Mouse (Mus musculus): ENCODE measurements around the gene Hdac10.
A peak's percentile ranks its signal among the peaks of the same experiment; 100 is the strongest.

Hdac10 gene

DNA sequence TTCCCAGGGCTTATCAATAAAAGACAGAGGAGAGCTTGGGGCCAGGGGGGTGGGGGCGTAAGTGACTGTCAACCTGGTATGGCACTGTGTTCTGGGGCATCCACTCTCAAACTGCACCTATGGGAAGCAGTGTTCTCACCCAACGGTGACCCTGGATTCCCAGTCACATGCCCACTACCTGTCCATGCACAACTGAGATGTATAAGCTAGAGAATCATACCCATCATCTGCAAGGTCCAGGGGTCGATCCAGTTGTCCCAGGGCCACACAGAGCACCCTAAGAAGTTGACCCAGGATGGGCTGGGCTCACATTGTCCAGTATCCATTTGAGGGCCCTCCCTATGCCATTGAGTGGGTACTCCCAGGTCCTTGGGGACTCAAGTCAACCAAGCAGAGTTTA is 4.2 kb downstream of the Hdac10 start:
- DNase-seq (ENCODE audit: extremely low spot score, low spot score) = no peak

DNA sequence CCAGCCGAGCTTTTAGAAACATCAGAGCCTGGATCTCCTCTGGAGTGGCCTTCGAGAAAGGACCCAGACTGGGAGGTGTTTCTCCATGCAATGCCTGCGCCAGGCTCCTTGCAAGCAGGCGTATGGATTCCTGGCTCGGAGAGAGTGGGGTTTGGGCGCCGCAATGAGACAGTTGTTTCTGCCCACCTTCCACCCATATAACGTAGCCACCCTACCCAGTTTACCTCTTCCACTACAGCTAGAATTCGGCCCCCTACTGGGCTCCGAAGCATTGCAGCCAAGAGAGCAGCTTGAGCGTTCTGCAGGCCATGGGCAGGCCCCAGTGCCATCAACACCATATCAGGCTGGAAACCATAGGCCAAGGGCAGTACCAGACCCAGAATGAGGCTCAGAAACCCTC is 4.9 kb downstream of the Hdac10 start:
- DNase-seq (ENCODE audit: extremely low spot score, low spot score) = peak; percentile 36

DNA sequence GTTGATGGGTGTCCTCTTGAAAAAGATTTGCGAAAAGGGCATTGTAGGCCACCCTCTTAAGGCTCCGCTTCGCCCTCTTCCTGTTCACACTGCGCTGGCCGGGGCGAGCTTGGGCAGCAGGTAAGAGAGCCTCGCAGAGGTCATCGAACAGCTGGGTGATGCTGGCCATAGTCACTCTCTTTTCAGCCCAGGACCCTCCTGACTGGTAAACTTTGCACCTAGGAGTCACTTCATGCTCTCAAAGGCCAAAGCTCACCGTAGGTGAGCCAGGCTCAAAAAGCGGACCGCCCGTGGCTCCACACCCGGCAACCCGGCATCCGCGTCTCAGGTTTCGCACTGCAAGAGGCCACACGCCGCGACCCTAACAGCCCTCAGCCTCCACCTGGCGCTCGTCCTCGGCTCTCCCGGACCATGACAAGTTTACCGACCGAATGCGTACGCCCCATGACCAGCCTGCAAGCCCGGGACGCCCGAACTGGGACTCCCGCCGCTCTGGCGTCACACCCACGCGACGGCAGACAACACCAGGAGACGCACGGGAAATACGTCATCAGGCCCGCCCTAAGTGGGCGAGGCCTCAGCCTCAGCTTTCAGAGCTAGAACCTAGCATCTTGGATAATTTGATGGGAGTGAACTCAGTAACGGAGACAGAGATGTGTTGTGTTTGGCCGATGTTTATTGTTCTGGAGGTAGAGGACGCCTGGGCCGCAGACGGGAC is 5.7 kb downstream of the Hdac10 start, which contains the start of gene Tubgcp6:
TSS of gene Tubgcp6 (minus strand) at position 464 of the 718 bp plus-strand sequence.
- peak; percentile 95 for DNase-seq (ENCODE audit: extremely low spot score, low spot score)

DNA sequence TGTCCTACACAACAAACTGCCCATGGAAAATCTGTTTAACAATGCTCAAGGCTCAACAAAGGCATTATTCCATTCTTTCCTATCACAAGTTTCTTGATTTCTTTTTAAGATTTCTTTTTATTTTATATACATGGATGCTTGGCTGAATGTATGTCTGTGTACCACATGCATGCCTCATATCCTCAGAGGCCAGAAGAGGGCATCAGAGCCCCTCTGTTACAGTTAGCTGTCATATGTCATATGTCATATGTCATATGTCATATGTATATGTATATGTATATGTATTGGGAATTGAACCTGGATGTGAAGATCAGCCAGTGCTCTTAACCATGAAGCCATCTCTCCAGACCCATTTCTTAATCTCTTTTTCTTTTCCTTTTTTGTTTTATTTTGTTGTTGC is 10.5 kb downstream of the Hdac10 start:
- DNase-seq (ENCODE audit: extremely low spot score, low spot score) = no peak

DNA sequence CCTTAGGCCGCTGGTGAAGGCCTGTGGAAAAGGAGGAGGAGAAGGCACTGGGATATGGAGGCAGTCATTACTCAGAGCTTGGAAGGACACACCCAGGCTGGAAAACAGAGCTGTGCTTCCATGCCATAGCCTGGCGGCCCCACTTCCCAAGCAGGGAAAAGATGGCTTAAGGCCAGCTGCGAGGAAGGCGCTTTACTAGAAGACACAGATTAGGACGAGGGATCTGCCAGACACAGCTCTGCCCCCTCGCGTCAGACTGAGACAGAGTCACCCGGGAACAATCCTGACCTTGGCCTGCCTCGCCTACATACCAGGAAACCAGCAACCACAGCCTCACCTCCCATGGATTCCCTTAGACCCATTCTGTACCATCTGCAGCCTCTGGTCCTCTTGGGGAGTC is 18.4 kb downstream of the Hdac10 start:
- DNase-seq (ENCODE audit: extremely low spot score, low spot score) = no peak

DNA sequence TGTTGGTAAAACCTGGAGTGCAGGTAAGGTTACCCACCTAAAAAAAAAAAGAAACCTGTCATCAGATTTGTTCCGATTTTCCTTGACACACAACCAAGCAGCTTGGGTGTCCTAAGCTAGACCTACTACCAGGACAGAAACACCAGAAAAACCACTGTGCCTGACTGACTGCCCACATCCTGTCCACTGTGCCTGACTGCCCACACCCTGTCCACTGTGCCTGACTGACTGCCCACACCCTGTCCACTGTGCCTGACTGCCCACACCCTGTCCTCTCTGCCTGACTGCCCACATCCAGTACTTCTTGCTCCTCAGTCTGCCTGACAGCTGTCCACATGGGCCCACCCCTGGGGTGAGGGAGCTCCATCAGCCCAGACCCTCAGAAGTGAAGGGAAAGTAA is 21.5 kb downstream of the Hdac10 start:
- no peak for DNase-seq (ENCODE audit: extremely low spot score, low spot score)

DNA sequence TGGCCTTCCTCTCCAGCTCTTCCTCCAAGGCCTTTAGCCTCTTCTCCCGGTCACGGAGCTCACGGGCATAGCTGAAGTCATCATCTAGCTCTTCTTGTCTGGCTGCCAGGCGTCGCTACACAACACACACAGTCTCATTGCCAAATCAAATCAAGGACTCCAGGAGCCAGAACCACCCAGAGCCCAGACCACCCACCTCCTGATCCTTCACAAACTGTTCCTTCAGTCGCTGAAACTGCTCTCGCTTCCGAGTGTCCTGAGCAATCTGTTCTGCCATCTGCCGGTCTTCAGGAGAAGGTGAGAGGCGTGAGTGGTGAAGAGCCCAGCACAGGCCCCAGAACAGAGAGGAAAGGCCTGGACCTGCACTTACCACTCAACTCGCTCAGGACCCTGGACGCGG is 22.4 kb downstream of the Hdac10 start:
- no peak for DNase-seq (ENCODE audit: extremely low spot score, low spot score)

DNA sequence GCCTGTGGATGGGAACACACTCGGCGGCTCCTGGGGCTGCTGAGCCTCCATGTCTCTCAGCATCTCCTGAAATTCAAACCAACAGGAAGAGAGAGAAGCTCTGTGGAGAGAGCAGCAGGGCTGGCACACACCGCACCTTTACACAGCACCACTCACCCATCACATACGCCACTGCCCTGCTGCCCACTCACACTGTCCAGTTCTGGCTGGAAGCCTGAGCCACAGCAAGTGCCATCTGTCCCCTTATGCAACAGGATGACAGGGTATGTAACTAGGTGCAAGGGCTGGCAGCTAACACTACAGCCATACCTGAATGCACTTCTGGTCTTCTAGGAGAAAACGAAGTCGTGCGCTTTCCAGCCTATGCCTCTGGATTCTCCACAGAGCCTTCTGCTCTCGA is 24.1 kb downstream of the Hdac10 start:
- no peak for DNase-seq (ENCODE audit: extremely low spot score, low spot score)

DNA sequence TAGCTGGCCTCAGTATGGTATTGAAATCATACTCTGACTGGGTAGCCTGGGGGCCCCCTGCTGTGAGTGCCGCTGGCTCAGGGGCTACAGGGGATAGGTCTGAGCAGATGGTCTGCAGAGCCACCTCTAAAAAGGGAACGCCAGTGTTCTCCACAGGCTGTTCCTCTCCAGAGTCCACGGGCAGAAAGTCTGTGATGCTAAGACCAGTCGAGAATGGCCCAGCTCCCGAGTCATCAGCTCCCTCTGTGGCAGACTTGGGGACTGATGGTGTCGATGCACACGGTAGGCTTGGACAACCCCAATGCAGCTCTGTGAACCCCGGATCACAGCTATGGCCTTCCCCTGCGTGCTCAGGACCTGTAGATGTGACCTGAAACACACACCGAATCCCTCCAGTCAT is 24.6 kb downstream of the Hdac10 start:
- no peak for DNase-seq (ENCODE audit: extremely low spot score, low spot score)

DNA sequence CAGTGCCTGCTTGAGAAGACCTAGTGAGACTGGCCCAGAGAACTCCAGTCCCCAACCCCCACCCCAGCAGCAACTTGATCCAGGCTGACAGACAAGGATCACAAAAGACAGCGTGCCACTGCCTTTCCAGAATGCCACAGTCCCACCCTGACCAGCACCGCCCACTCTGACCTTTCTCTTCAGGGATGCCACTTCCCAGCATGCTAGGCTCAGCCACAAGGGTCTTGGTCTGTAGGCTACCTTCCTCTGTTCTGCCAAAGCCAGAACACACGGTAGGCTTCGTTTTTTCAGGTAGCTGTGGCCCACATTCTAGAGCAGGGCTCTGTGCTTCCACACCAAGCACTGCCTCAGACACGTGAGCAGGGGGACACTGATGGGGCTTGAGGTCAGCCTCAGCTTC is 25.9 kb downstream of the Hdac10 start:
- no peak for DNase-seq (ENCODE audit: extremely low spot score, low spot score)

DNA sequence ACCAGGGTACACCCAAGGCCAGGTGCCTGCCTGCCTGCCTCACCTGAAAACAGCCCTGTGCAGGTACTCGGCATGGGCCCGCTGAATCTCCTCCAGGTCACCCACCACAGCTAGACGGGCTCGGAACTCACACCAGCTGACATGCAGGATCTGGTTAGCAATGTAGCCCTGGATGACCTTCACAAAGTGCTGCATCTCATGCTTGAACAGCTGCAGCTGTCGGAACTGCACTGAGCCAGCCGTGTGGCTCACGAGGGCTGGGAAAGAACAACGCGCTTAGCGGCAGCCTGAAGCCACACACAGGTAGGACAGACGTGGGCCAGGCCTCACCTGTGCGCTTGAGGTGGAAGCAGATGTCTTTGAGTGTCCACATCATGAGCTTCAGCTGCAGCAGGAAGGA is 27.7 kb downstream of the Hdac10 start:
- no peak for DNase-seq (ENCODE audit: extremely low spot score, low spot score)

DNA sequence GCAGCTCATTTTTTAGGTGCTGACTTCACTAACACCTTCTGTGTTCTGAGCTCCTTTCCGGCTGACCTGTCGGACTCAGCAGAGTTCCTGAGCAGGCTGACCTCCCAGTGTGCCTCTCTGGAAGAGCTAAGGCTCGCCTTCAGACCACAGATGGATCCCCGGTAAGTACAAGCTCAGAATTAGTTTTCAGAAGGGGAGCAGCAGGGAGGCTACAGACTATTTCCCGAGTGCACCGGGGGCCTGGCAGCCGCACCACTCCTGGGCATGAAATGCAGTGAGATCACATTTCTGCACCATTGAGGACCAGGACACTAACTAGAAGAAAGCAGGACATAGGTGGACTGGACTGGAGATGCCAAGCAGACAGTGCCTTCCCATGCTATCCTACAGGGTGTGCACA is 29.9 kb downstream of the Hdac10 start:
- DNase-seq (ENCODE audit: extremely low spot score, low spot score) = no peak

DNA sequence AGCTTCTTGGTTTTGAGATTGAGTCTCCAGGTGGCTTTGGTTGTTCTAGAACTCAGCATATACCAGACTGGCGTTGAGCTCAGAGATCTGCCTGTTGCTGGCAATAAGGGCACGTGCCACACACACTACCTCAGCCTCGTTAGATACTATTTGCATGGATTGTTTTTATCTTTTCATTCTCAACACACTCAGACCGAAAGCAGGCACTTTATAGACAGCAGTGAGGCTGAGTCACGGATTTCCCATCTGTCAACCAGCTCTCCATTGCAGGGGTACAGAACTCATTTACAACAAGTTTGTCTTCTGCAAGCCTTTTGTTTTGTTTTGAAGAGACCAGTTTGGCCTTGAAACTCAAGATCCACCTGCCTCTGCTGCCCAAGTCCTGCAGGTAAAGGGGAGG is 31.1 kb downstream of the Hdac10 start:
- DNase-seq (ENCODE audit: extremely low spot score, low spot score) = no peak

DNA sequence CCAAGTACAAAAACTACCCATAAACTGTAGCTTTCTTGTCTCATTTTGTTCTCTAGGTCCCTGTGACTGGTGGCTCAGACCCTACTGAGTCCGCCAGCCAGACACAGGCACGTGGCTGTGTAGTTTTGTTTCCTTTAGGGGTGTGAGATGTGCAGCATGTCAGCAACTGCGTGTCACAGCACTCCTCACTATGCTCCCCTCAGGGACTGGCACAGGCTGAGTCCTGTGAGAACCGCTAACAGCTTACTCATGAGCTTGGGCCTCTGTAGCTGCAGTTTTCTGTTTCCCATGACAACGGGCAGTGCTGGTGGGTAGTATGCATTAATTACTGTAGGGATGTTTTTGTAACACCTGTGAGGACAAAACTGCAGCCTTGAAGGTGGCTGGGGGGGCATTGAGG is 36.3 kb downstream of the Hdac10 start:
- no peak for DNase-seq (ENCODE audit: extremely low spot score, low spot score)

DNA sequence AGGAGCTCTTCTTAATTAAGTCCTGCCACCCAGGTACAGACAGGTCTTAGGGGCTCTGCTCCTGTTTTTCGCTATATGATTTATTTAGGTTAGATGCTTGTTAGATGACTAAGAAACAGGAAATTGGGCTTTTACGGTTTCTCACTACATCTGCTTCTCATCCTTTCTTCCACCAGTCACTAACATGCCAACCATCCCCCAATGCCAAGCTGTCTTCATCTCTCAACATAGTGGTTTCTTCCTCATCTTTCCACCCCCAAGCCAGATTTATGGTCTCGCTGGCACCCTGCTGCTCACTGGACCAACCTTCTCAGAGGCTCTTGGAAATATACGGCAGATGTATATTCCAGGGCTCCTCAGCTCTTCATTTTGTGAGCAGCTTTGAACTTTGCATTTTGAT is 37.8 kb downstream of the Hdac10 start:
- no peak for DNase-seq (ENCODE audit: extremely low spot score, low spot score)

DNA sequence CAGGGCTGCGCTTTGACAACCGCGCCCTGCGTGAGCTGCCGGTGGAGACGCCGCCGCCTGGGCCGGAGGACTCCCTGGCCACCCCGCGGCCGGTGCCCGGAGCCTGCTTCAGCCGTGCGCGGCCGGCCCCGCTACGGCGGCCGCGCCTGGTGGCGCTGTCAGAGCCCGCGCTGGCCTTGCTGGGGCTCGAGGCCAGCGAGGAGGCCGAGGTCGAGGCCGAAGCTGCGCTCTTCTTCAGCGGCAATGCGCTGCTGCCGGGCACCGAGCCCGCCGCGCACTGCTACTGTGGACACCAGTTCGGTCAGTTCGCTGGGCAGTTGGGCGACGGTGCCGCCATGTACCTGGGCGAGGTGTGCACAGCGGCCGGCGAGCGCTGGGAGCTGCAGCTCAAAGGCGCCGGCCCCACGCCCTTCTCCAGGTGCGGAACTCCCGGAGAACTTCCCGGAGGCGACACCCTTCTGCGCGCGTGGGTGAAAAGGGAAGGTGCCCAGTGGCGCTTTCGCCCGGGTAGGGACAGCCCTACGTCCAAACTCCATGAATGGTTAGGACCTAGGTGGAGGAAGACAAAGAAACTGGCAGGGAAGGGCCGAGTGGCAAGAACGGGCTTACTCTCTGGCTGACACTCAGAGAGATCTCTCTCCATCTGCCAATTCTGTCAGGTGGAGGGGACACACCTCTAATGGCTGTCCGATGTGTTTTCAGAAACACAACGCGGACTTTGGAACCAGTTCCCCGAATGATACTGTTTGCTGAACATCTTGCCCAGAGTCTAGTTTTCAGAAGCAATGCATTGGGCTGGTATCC is 39.0 kb downstream of the Hdac10 start:
- DNase-seq (ENCODE audit: extremely low spot score, low spot score) = no peak

DNA sequence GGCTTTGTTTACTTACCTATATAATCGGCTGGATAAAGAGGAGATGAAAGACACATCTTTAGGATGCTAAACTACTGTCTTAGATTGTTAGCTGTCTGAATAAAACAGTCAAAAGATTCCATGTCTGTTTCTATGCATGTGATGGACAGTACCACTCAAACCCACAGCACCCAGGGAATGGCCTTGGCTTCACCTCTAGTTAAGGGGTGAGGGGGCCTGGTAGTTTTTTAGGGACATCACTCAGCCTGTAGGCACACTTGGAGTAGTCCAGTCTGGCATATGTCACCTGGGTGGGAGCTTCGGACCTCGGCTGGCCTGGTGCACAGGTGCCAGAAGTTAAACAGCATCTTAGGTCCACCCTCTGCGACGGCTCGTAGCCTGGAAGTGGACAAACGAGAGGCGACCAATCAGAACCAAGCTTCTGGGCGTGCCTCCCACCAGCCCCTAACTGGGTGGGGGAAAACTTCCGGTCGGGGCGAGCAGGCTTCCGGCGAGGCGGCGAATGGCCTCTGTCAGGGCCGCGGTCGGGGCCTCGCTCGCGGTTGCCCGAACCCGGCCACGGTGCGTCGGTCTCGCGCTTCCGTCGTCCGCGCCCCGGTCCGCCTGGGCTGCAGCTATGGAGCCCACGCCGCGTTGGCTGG is 39.8 kb downstream of the Hdac10 start, which contains the start of gene Selenoo:
TSS of gene Selenoo (plus strand) at position 478 of the 641 bp plus-strand sequence.
- peak; percentile 90 for DNase-seq (ENCODE audit: extremely low spot score, low spot score)

DNA sequence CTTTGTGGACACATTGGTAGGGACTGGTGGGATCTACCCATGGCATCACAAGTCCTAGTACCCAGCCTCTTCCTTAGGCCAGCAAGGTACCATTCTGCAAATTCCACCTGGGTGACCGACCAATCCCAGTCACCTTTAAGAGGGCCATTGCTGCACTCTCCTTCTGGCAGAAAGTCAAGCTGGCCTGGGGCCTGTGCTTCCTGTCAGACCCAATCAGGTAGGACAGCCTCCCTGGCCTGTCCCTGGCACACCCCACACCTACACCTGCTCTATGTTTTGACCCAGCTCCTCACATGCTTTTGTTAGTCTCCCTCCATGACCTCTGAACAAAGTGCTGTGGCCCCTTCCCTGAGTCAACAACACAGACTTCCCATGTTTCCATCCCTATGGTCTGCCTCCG is 43.7 kb downstream of the Hdac10 start:
- DNase-seq (ENCODE audit: extremely low spot score, low spot score) = no peak

DNA sequence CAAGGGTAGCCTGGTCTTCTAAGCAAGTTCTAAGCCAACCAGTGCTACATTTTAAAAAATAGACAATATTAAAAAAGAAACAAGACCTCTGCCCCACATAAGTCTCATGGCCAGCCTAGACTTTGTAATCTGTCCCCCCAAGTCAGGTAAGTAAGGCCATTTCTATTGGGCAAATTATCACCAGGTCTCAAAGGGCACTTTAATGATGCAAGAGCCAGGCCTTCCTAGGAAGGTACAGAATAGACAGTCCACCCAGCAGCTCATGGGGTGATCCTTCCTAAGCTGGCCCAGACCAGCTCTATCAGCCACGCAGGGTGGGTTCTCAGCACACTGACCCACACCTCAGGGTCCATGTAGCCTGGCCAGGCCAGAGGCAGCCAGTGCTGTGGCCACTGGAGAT is 44.6 kb downstream of the Hdac10 start:
- no peak for DNase-seq (ENCODE audit: extremely low spot score, low spot score)

DNA sequence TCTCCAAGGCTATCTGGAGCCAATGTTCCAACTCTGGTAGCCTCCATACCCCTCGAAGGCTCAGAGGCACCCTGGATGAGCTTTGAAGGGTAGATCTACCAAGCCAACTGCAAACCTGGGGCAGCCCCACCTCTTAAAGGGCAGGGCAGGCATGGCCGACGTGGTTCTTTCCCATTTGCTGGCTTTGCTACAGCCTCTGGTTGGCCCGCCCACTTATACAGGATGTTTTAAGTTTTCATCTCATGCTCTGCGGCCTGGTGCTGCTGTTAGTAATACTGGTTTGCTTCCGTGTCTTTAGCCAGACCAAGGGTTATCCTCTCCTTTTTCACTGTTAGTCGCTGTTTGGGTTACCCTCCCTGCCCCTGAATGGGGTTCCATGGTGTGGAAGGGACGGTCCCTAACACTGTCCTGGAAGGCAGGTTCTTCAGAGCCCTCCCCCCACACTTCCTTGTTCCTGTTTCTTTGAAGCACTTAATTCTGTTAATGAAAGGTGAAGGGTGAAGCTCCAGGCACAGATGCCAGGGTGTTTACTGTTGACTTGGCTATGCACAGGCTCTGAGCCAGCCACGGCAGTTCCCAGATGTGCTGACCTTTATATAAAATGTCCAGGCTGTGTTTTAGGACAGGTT is 50.2 kb downstream of the Hdac10 start:
- DNase-seq (ENCODE audit: extremely low spot score, low spot score) = no peak

DNA sequence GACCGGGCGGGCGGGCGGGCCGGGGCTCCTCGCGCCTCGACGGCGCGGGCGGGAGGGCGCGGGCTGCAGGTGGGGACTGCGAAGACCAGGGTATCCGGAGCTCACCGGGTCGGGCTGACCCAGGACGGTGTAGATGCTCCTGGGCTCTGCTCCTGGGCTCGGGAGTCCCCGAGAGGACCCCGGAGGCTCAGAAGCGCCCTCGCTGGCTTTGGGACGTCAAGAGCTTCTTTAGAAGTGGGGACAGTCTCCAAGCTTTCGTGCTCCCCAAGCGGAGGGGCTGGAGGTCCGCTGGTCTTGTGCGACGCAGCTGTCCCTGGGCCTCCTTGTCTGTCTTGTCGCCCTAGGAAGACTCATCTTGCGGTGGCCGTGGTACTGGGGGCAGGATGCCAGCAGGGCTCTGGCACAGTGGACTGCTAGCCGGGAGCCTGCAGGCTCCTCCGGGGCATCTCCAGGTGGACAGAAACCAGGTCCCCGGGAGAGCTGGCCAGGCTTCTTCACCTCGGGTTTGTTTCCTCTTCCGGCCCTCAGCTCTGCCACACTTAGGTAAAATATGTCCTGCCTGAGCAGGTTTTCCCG is 52.3 kb downstream of the Hdac10 start:
- peak; percentile 74 for DNase-seq (ENCODE audit: extremely low spot score, low spot score)
